ENCODE assay signal across 20 mouse cellular contexts in genomic region chr19:38246177-38246622, GRCm38 (mm10). TPM values are rescaled to one million over a fixed set of nuclear protein-coding genes. Genes with fewer than 3 reads are reported as not detected.
A peak's percentile ranks its signal among the peaks of the same experiment; 100 is the strongest.
DNase-seq lines count a peak whose midpoint lies in the region; ATAC-seq lines count a peak whose summit lies in the region.
"Had no signal": no experiment of that assay in that cellular context is flagged by ENCODE, and none has a peak within 500 bp of the region (broad histone marks: within the 10 kb centered on the region; RNA-seq: fewer than 3 reads in every experiment).

No protein-coding gene starts in this region.

- H3K27me3 ChIP-seq in hindbrain, embryonic 11.5 days (ENCODE audit: control insufficient read depth, insufficient read depth, low read length): no peaks in the 10 kb centered on the region
- H3K27me3 ChIP-seq in hindbrain, embryonic 10.5 days (ENCODE audit: insufficient read depth, poor library complexity, severe bottlenecking): no peaks in the 10 kb centered on the region
- no peaks in the 10 kb centered on the region for H3K27me3 ChIP-seq in forebrain, embryonic 14.5 days (replicated peaks; ENCODE audit: control insufficient read depth, insufficient read depth, low read length)
- H3K27me3 ChIP-seq in limb, embryonic 10.5 days (ENCODE audit: low read depth, poor library complexity, severe bottlenecking): no peaks in the 10 kb centered on the region
- no peaks in the 10 kb centered on the region for H3K27me3 ChIP-seq in neural tube, embryonic 14.5 days (ENCODE audit: control insufficient read depth, insufficient read depth, low read length)
- no peaks in the 10 kb centered on the region for H3K27me3 ChIP-seq in liver, embryonic 12.5 days (replicated peaks)
- H3K27me3 ChIP-seq: CH12.LX; neural tube, embryonic 12.5 days had no signal

- 68% methylated on average over 7 of the region's 7 CpGs for WGBS in hindbrain, embryonic 11.5 days
- 79% methylated on average over 7 of the region's 7 CpGs for WGBS in hindbrain, embryonic 10.5 days
- 11% methylated on average over 7 of the region's 7 CpGs for WGBS in forebrain, embryonic 14.5 days
- 84% methylated on average over 7 of the region's 7 CpGs for WGBS in limb, embryonic 10.5 days
- WGBS in neural tube, embryonic 14.5 days: 37% methylated on average over 7 of the region's 7 CpGs
- WGBS in liver, embryonic 12.5 days (ENCODE audit: insufficient replicate concordance): 67% methylated on average over 7 of the region's 7 CpGs

- H3K4me1 ChIP-seq in hindbrain, embryonic 11.5 days (replicated peaks; ENCODE audit: control insufficient read depth, insufficient read depth, low read length): no peaks in the 10 kb centered on the region; the same call in 1 of the 2 replicates
- peaks cover 14% of the 10 kb centered on the region; the same call in 1 of the 2 replicates for H3K4me1 ChIP-seq in hindbrain, embryonic 10.5 days (replicated peaks)
- peaks cover 16% of the 10 kb centered on the region; the same call in 1 of the 2 replicates for H3K4me1 ChIP-seq in forebrain, embryonic 14.5 days (ENCODE audit: control insufficient read depth, insufficient read depth, low read length)
- H3K4me1 ChIP-seq in limb, embryonic 10.5 days: peaks cover 30% of the 10 kb centered on the region
- H3K4me1 ChIP-seq in neural tube, embryonic 14.5 days (ENCODE audit: control insufficient read depth, insufficient read depth, low read length): peaks cover 7% of the 10 kb centered on the region; the same call in 1 of the 2 replicates
- H3K4me1 ChIP-seq in liver, embryonic 12.5 days: no peaks in the 10 kb centered on the region
- H3K4me1 ChIP-seq: embryonic facial prominence, embryonic 12.5 days had no signal

- no peak for DNase-seq in hindbrain, embryonic 11.5 days (ENCODE audit: low spot score)
- DNase-seq in hindbrain, embryonic 10.5 days (ENCODE audit: low spot score): no peak
- peak; percentile 84 for DNase-seq in forebrain, embryonic 14.5 days (ENCODE audit: low spot score)
- no peak for DNase-seq in limb, embryonic 10.5 days (ENCODE audit: low spot score)
- DNase-seq in adrenal gland, postnatal 14 days: no peak
- no peak for DNase-seq in kidney, postnatal 10 days
- DNase-seq: adrenal gland, adult 8-10 months; cerebellum, adult 2 months; heart, adult 2 months; kidney, adult 2 months; kidney, postnatal 25 days; layer of hippocampus, adult 9-11 months; liver; lung, adult 2 months; lung, postnatal 36 days had no signal

- H3K4me3 ChIP-seq in hindbrain, embryonic 11.5 days (ENCODE audit: low read depth, low read length): no peak overlapping the region
- no peak overlapping the region for H3K4me3 ChIP-seq in hindbrain, embryonic 10.5 days
- H3K4me3 ChIP-seq in forebrain, embryonic 14.5 days (ENCODE audit: low read depth, low read length): no peak overlapping the region
- no peak overlapping the region for H3K4me3 ChIP-seq in limb, embryonic 10.5 days
- no peak overlapping the region for H3K4me3 ChIP-seq in neural tube, embryonic 14.5 days (ENCODE audit: low read depth, low read length)
- no peak overlapping the region for H3K4me3 ChIP-seq in liver, embryonic 12.5 days
- H3K4me3 ChIP-seq: embryonic facial prominence, embryonic 12.5 days; heart, adult 2 months; neural tube, embryonic 12.5 days had no signal

- peak; percentile 56; the same call in 1 of the 2 replicates for ATAC-seq in hindbrain, embryonic 11.5 days (ENCODE audit: low FRiP score)
- peak; percentile 73 for ATAC-seq in forebrain, embryonic 14.5 days
- ATAC-seq in neural tube, embryonic 14.5 days (ENCODE audit: low read depth): peak; percentile 69; the same call in 1 of the 2 replicates
- ATAC-seq in liver, embryonic 12.5 days: no peak

- no peak overlapping the region for H3K4me2 ChIP-seq in hindbrain, embryonic 11.5 days (replicated peaks; ENCODE audit: low read depth, low read length)
- H3K4me2 ChIP-seq in forebrain, embryonic 14.5 days (ENCODE audit: low read length): 0 out of 2 replicates have a peak overlapping the region, but pooled peaks have one; percentile 28
- no peak overlapping the region for H3K4me2 ChIP-seq in neural tube, embryonic 14.5 days (ENCODE audit: low read depth, low read length)
- H3K4me2 ChIP-seq in liver, embryonic 12.5 days: no peak overlapping the region
- H3K4me2 ChIP-seq: embryonic facial prominence, embryonic 12.5 days; neural tube, embryonic 12.5 days had no signal

- no peaks in the 10 kb centered on the region for H3K36me3 ChIP-seq in hindbrain, embryonic 11.5 days (ENCODE audit: control insufficient read depth, insufficient read depth, low read length)
- H3K36me3 ChIP-seq in hindbrain, embryonic 10.5 days: no peaks in the 10 kb centered on the region
- H3K36me3 ChIP-seq in forebrain, embryonic 14.5 days (ENCODE audit: control insufficient read depth, insufficient read depth, low read length): no peaks in the 10 kb centered on the region
- H3K36me3 ChIP-seq in limb, embryonic 10.5 days: no peaks in the 10 kb centered on the region
- no peaks in the 10 kb centered on the region for H3K36me3 ChIP-seq in neural tube, embryonic 14.5 days (ENCODE audit: control insufficient read depth, insufficient read depth, low read length)
- no peaks in the 10 kb centered on the region for H3K36me3 ChIP-seq in liver, embryonic 12.5 days
- H3K36me3 ChIP-seq: embryonic facial prominence, embryonic 12.5 days; neural tube, embryonic 12.5 days had no signal

- H3K9ac ChIP-seq in hindbrain, embryonic 11.5 days (ENCODE audit: low read depth, low read length): no peak overlapping the region
- H3K9ac ChIP-seq in forebrain, embryonic 14.5 days (ENCODE audit: low read length): no peak overlapping the region
- no peak overlapping the region for H3K9ac ChIP-seq in neural tube, embryonic 14.5 days (replicated peaks; ENCODE audit: low read depth, low read length)
- no peak overlapping the region for H3K9ac ChIP-seq in liver, embryonic 12.5 days
- H3K9ac ChIP-seq: embryonic facial prominence, embryonic 12.5 days; neural tube, embryonic 12.5 days had no signal

- no peaks in the 10 kb centered on the region for H3K9me3 ChIP-seq in hindbrain, embryonic 11.5 days (ENCODE audit: control insufficient read depth, low read length)
- no peaks in the 10 kb centered on the region for H3K9me3 ChIP-seq in hindbrain, embryonic 10.5 days
- no peaks in the 10 kb centered on the region for H3K9me3 ChIP-seq in forebrain, embryonic 14.5 days (replicated peaks; ENCODE audit: control insufficient read depth, low read length)
- H3K9me3 ChIP-seq in limb, embryonic 10.5 days (replicated peaks): no peaks in the 10 kb centered on the region
- no peaks in the 10 kb centered on the region for H3K9me3 ChIP-seq in neural tube, embryonic 14.5 days (ENCODE audit: control insufficient read depth, low read length)
- no peaks in the 10 kb centered on the region for H3K9me3 ChIP-seq in liver, embryonic 12.5 days (replicated peaks)
- H3K9me3 ChIP-seq: embryonic facial prominence, embryonic 12.5 days; neural tube, embryonic 12.5 days had no signal

- peak overlapping the region; percentile 30; the same call in 1 of the 2 replicates for H3K27ac ChIP-seq in hindbrain, embryonic 11.5 days (ENCODE audit: low read depth, low read length)
- no peak overlapping the region for H3K27ac ChIP-seq in hindbrain, embryonic 10.5 days
- peak overlapping the region; percentile 70; the same call in 1 of the 2 replicates for H3K27ac ChIP-seq in forebrain, embryonic 14.5 days (ENCODE audit: low read depth, low read length)
- H3K27ac ChIP-seq in limb, embryonic 10.5 days: peak overlapping the region; percentile 53; the same call in 1 of the 2 replicates
- H3K27ac ChIP-seq in neural tube, embryonic 14.5 days (ENCODE audit: low read depth, low read length): peak overlapping the region; percentile 70; the same call in 1 of the 2 replicates
- no peak overlapping the region for H3K27ac ChIP-seq in liver, embryonic 12.5 days
- H3K27ac ChIP-seq: embryonic facial prominence, embryonic 12.5 days; heart, adult 2 months; neural tube, embryonic 12.5 days had no signal

RNA-seq across cellular contexts. Expression of gene Lgi1, which starts 18.1 kb away (rescaled TPM):
- 2.1 TPM in 2 replicates for polyA plus RNA-seq in hindbrain, embryonic 11.5 days (2014; fragmentation: Nextera tagmentation; extraction: Ambion mirVana)
- polyA plus RNA-seq in hindbrain, embryonic 10.5 days (2016; fragmentation: Nextera tagmentation; extraction: Ambion mirVana): 1.1 and 2.2 TPM in 2 replicates
- 8.8 and 13.3 TPM in 2 replicates for polyA plus RNA-seq in forebrain, embryonic 14.5 days (2014; fragmentation: Nextera tagmentation; extraction: Ambion mirVana)
- polyA plus RNA-seq in limb, embryonic 10.5 days (2016; fragmentation: Nextera tagmentation; extraction: Ambion mirVana): 0.28 and 0.50 TPM in 2 replicates
- polyA plus RNA-seq in neural tube, embryonic 14.5 days (2014; fragmentation: Nextera tagmentation; extraction: Ambion mirVana): 20.7 and 24.0 TPM in 2 replicates
- 2.6 and 3.5 TPM in 2 replicates for total RNA-seq in adrenal gland, postnatal 14 days (2021)
- 0.05 TPM in 1 of 2 replicates, not detected in the other for polyA plus RNA-seq in liver, embryonic 12.5 days (2016; fragmentation: Nextera tagmentation; extraction: Ambion mirVana)

RNA-seq across cellular contexts. Expression of gene Fra10ac1, which starts 22.2 kb away (rescaled TPM):
- 47.2 and 54.0 TPM in 2 replicates for polyA plus RNA-seq in hindbrain, embryonic 11.5 days (2014; fragmentation: Nextera tagmentation; extraction: Ambion mirVana)
- polyA plus RNA-seq in hindbrain, embryonic 10.5 days (2016; fragmentation: Nextera tagmentation; extraction: Ambion mirVana): 41.4 and 43.1 TPM in 2 replicates
- 38.9 and 44.5 TPM in 2 replicates for polyA plus RNA-seq in forebrain, embryonic 14.5 days (2014; fragmentation: Nextera tagmentation; extraction: Ambion mirVana)
- polyA plus RNA-seq in limb, embryonic 10.5 days (2016; fragmentation: Nextera tagmentation; extraction: Ambion mirVana): 40.3 and 47.6 TPM in 2 replicates
- polyA plus RNA-seq in neural tube, embryonic 14.5 days (2014; fragmentation: Nextera tagmentation; extraction: Ambion mirVana): 38.2 and 38.5 TPM in 2 replicates
- 18.9 and 23.2 TPM in 2 replicates for total RNA-seq in adrenal gland, postnatal 14 days (2021)
- 23.5 and 25.4 TPM in 2 replicates for polyA plus RNA-seq in liver, embryonic 12.5 days (2016; fragmentation: Nextera tagmentation; extraction: Ambion mirVana)

Comparison
In these comparisons a context has a peak if more than half of its experiments do, and no peak if none do; other contexts are left out.
1. H3K27ac ChIP-seq: peak in hindbrain, embryonic 11.5 days (single experiment), forebrain, embryonic 14.5 days (single experiment), limb, embryonic 10.5 days (single experiment) and neural tube, embryonic 14.5 days (single experiment); none in hindbrain, embryonic 10.5 days (single experiment) and liver, embryonic 12.5 days (single experiment).